Mouse (Mus musculus) CH12.LX (cell line): ENCODE data around the gene Fgfr2.

Source experiments
- BHLHE40 ChIP-seq: IDR thresholded peaks from 2 replicates; pipeline ENCODE4 v1.6.1; 2011; ENCODE audit warnings: mild to moderate bottlenecking, low read depth, low read length, improper control_type of control experiment
- CTCF ChIP-seq, 2 experiments: IDR thresholded peaks in 1 of 2; conservative IDR thresholded peaks in 1 of 2; 2 replicates each; pipeline ENCODE4 v1.5.1; 2011 to 2012; ENCODE audit warnings: low read depth in 2 of 2, low read length in 2 of 2, improper control_type of control experiment in 1 of 2, inconsistent platforms in 1 of 2, mild to moderate bottlenecking in 1 of 2, moderate library complexity in 1 of 2
- EP300 ChIP-seq: IDR thresholded peaks from 2 replicates; pipeline ENCODE4 v1.6.1; 2011; ENCODE audit warnings: low read length, improper control_type of control experiment
- JUND ChIP-seq: conservative IDR thresholded peaks from 2 replicates; pipeline ENCODE4 v1.6.1; 2011; ENCODE audit warnings: low read depth, low read length, improper control_type of control experiment
- MAZ ChIP-seq: IDR thresholded peaks from 2 replicates; pipeline ENCODE4 v1.6.1; 2012; ENCODE audit warnings: low read depth, mild to moderate bottlenecking, inconsistent platforms, low read length, improper control_type of control experiment, moderate library complexity
- MXI1 ChIP-seq: IDR thresholded peaks from 2 replicates; pipeline ENCODE4 v1.6.1; 2011; ENCODE audit warnings: mild to moderate bottlenecking, low read depth, low read length, improper control_type of control experiment
- NELFE ChIP-seq: IDR thresholded peaks from 2 replicates; pipeline ENCODE4 v1.6.1; 2011; ENCODE audit warnings: low read depth, low read length, improper control_type of control experiment
- SMC3 ChIP-seq: IDR thresholded peaks from 2 replicates; pipeline ENCODE4 v1.6.1; 2011; ENCODE audit warnings: low read depth, low read length, improper control_type of control experiment
- TCF12 ChIP-seq: IDR thresholded peaks from 2 replicates; pipeline ENCODE4 v1.6.1; 2014; ENCODE audit warnings: low read depth, mild to moderate bottlenecking, inconsistent platforms, low read length, improper control_type of control experiment

DNA sequence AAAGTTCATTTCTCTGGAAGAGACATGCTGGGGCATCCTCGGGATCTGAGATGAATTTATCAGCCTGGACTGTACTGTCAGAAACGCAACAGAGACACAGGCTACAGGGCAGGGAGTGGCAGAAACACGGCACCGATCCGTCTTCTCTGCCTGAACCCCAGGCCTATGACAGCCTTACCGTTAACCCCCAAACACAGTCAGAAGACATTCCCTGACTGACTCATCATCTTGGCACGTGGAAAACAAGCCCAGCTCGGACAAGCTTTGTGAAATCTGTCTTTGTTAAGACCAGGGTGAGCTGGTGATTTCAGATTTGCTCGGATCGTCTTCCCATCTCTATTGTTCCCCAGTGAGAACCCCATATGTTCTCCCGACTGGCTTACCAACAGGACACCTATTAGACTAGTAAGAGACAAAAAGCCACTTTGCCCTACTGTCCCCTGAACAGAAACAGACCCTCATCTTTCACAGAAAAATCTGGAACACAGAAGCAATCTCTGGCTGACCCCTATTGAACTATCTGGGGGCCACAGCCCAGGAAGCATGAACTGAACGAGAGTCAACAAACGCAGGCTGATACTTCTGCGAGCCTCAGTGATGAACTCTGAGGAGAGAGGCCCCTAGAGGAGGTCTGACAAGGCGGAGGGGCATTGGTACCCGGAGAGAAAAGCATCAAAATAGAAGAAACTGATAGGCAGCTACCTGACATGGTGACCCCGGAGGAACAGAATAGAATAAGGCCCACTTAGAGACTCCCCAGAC, 750.2 kb downstream of the Fgfr2 start:
- TF ChIP-seq BHLHE40 (no peak), EP300 (no peak), CTCF (conservative IDR thresholded peaks at IDR 0.05 in 1 of 2, IDR thresholded peaks at IDR 0.05 in 1 of 2; ENCODE audit: low read depth in 2 of 2, low read length in 2 of 2) (no peak), NELFE (no peak), SMC3 (no peak), MXI1 (no peak), JUND (no peak), MAZ (no peak), TCF12 (no peak)
